24 mouse cellular contexts compared by ENCODE assay signal in the genomic region with DNA sequence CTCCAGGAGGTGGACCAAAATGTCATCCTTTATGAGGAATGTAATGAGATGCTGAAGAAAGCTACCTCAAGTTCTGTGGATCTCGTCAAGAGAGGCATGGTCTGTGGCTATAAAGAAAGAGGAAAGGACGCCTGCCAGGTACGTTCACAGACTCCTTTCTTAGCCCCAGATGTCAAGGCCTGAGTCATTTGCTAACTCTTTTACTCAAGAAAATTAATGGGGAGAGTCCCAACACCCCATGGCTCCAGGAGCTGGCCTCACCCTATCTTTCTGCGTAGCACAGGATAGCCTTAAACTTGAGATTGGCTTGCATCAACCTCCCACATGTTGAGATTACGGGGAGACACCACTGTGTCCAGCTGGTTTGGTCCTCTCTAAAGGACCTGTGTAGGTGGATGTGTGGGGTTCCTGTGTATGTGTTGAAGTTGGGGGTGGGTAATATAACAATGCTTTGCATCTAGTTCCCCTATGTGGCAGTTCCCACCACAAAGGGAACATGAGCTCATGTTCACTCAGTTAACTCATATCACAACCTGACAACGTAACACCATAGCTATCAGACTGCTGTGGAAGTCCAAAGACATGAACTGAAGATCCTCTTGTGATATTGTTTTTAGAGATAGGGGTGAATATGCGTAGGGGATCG. TPM values are rescaled to one million over a fixed set of nuclear protein-coding genes. Genes with fewer than 3 reads are reported as not detected.
"Had no signal": no experiment of that assay in that cellular context is flagged by ENCODE, and none has a peak within 500 bp of the region (broad histone marks: within the 10 kb centered on the region; RNA-seq: fewer than 3 reads in every experiment).

No protein-coding gene starts in this region.

- H3K27me3 ChIP-seq: neural tube, embryonic 13.5 days; neural tube, embryonic 15.5 days; stomach, embryonic 15.5 days had no signal

- H3K27ac ChIP-seq: neural tube, embryonic 13.5 days; neural tube, embryonic 15.5 days; stomach, embryonic 15.5 days; stomach, postnatal 0 days had no signal

- H3K9me3 ChIP-seq: neural tube, embryonic 13.5 days; neural tube, embryonic 15.5 days; stomach, embryonic 15.5 days had no signal

- H3K36me3 ChIP-seq: neural tube, embryonic 13.5 days; neural tube, embryonic 15.5 days; stomach, embryonic 15.5 days had no signal

- H3K4me2 ChIP-seq: neural tube, embryonic 13.5 days; neural tube, embryonic 15.5 days; stomach, embryonic 15.5 days had no signal

- H3K4me3 ChIP-seq: neural tube, embryonic 13.5 days; neural tube, embryonic 15.5 days; stomach, embryonic 15.5 days had no signal

- H3K4me1 ChIP-seq: neural tube, embryonic 13.5 days; neural tube, embryonic 15.5 days; stomach, embryonic 15.5 days had no signal

- DNase-seq: retina, postnatal 1 day; right cerebral cortex, adult 18-20 months; right cerebral cortex, postnatal 14 days; right cerebral cortex, postnatal 25 days; right cerebral cortex, postnatal 4 days; spleen, adult 18-20 months; thymus, adult 18-20 months; thymus, adult 2 months; thymus, postnatal 14 days; thymus, postnatal 25 days; thymus, postnatal 36 days; thymus, postnatal 4 days had no signal

- H3K9ac ChIP-seq: neural tube, embryonic 13.5 days; neural tube, embryonic 15.5 days; stomach, embryonic 15.5 days had no signal

RNA-seq across cellular contexts. Expression of a gene that starts 3.0 kb away (rescaled TPM):
- total RNA-seq: neutrophil, adult 5-6 weeks had no signal
- polyA plus RNA-seq: neural tube, embryonic 13.5 days; neural tube, embryonic 14.5 days; neural tube, embryonic 15.5 days; small intestine, adult 2 months; spleen, adult 2 months; stomach, embryonic 15.5 days; stomach, embryonic 16.5 days; stomach, postnatal 0 days; thymus, adult 2 months; thymus, postnatal 0 days; urinary bladder, adult 2 months had no signal

RNA-seq across cellular contexts. Expression of a gene that starts 12.8 kb away (rescaled TPM):
- total RNA-seq: neutrophil, adult 5-6 weeks had no signal
- polyA plus RNA-seq: neural tube, embryonic 13.5 days; neural tube, embryonic 14.5 days; neural tube, embryonic 15.5 days; small intestine, adult 2 months; spleen, adult 2 months; stomach, embryonic 14.5 days; stomach, embryonic 15.5 days; stomach, embryonic 16.5 days; stomach, postnatal 0 days; urinary bladder, adult 2 months had no signal

RNA-seq across cellular contexts. Expression of a gene that starts 25.5 kb away (rescaled TPM):
- total RNA-seq: neutrophil, adult 5-6 weeks had no signal
- polyA plus RNA-seq: neural tube, embryonic 13.5 days; neural tube, embryonic 14.5 days; neural tube, embryonic 15.5 days; small intestine, adult 2 months; spleen, adult 2 months; stomach, embryonic 14.5 days; stomach, embryonic 15.5 days; stomach, embryonic 16.5 days; stomach, postnatal 0 days; thymus, adult 2 months; thymus, postnatal 0 days; urinary bladder, adult 2 months had no signal

RNA-seq across cellular contexts. Expression of a gene that starts 33.4 kb away (rescaled TPM):
- total RNA-seq: neutrophil, adult 5-6 weeks had no signal
- polyA plus RNA-seq: neural tube, embryonic 13.5 days; neural tube, embryonic 14.5 days; neural tube, embryonic 15.5 days; small intestine, adult 2 months; spleen, adult 2 months; stomach, embryonic 14.5 days; stomach, embryonic 15.5 days; stomach, embryonic 16.5 days; stomach, postnatal 0 days; thymus, adult 2 months; thymus, postnatal 0 days; urinary bladder, adult 2 months had no signal

RNA-seq across cellular contexts. Expression of a gene that starts 43.3 kb away (rescaled TPM):
- total RNA-seq: neutrophil, adult 5-6 weeks had no signal
- polyA plus RNA-seq: neural tube, embryonic 13.5 days; neural tube, embryonic 14.5 days; neural tube, embryonic 15.5 days; small intestine, adult 2 months; spleen, adult 2 months; stomach, embryonic 14.5 days; stomach, embryonic 15.5 days; stomach, embryonic 16.5 days; stomach, postnatal 0 days; thymus, postnatal 0 days; urinary bladder, adult 2 months had no signal
